In the genomic region with DNA sequence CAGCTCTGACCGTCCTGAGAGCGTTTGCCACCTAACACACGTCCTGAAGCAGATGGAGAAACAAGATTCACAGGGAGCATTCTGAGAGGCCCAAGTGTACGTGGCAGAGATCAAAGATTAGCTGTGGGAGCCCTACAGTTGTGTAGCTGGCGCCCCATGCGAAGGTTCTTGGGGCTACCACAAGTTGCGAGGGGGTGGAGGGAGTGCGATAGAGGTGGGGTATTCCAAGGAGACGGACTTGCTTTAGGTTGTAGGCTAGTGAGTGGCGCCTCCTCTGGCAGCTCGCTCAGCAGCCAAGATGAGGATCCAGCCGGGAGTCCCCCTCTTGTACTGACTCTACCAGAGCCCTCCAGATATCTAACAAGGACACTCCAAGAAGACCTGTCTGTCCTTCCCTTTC, we compare ENCODE assay signal across 8 mouse cellular contexts. TPM values are rescaled to one million over a fixed set of nuclear protein-coding genes. Genes with fewer than 3 reads are reported as not detected.
DNase-seq lines count a peak whose midpoint lies in the region; ATAC-seq and TF ChIP-seq lines count a peak whose summit lies in the region.

No protein-coding gene starts in this region.

- peaks cover 4% of the 10 kb centered on the region; the same call in 1 of the 2 replicates for H3K4me1 ChIP-seq in heart, adult 2 months (ENCODE audit: control insufficient read depth, insufficient read depth, low read length)
- peaks cover 63% of the 10 kb centered on the region for H3K4me1 ChIP-seq in E14TG2a.4 (replicated peaks; ENCODE audit: low read depth, low read length)
- H3K4me1 ChIP-seq in forebrain, postnatal 0 days (ENCODE audit: insufficient read depth) = peaks cover 9% of the 10 kb centered on the region

- ATAC-seq in forebrain, postnatal 0 days = no peak

- H3K27me3 ChIP-seq in heart, adult 2 months (ENCODE audit: control insufficient read depth, insufficient read depth, low read length) = peaks cover 13% of the 10 kb centered on the region
- peaks cover 68% of the 10 kb centered on the region for H3K27me3 ChIP-seq in E14TG2a.4 (ENCODE audit: insufficient read depth, low read length)
- peaks cover 51% of the 10 kb centered on the region for H3K27me3 ChIP-seq in forebrain, postnatal 0 days (ENCODE audit: insufficient read depth, low read length)

- TF ChIP-seq CTCF in heart, adult 2 months (IDR thresholded peaks at IDR 0.05) = peak; percentile 32
- TF ChIP-seq CTCF in E14TG2a.4 (conservative IDR thresholded peaks at IDR 0.05; ENCODE audit: low read length) = no peak; the same call in 1 of the 2 replicates
- TF ChIP-seq CTCF in forebrain, postnatal 0 days (IDR thresholded peaks at IDR 0.05; ENCODE audit: low read depth) = peak; percentile 48; the same call in 1 of the 2 replicates

- WGBS in heart, adult 2 months = 17% methylated on average over 12 of the region's 12 CpGs
- WGBS in forebrain, postnatal 0 days = 5% methylated on average over 12 of the region's 12 CpGs

- intact Hi-C loops in heart, adult 2 months (cut with DNase I) = loop anchor here (5.0 kb wide), 1 partner anchor 41 kb away; the partner anchor contains the start of gene Flywch2
- intact Hi-C loops in heart, postnatal 25 days (cut with DNase I) = loop anchor here (5.0 kb wide), 2 partner anchors 41 to 96 kb away; partner anchors contain the start of genes Flywch2, Prss32 and Prss41

- H3K9me3 ChIP-seq in E14TG2a.4 (ENCODE audit: low read length) = no peaks in the 10 kb centered on the region
- H3K9me3 ChIP-seq in forebrain, postnatal 0 days (ENCODE audit: low read length) = no peaks in the 10 kb centered on the region

- H3K9ac ChIP-seq in heart, adult 2 months (ENCODE audit: low read depth, low read length) = no peak overlapping the region
- 0 out of 2 replicates have a peak overlapping the region, but pooled peaks have one; percentile 52 for H3K9ac ChIP-seq in forebrain, postnatal 0 days

- no peak overlapping the region for H3K4me3 ChIP-seq in heart, adult 2 months
- H3K4me3 ChIP-seq in E14TG2a.4 (replicated peaks; ENCODE audit: low read length) = peak overlapping the region; percentile 58
- peak overlapping the region; percentile 44 for H3K4me3 ChIP-seq in forebrain, postnatal 0 days (ENCODE audit: low read depth, low read length)

- H3K79me2 ChIP-seq in heart, adult 2 months (replicated peaks; ENCODE audit: control insufficient read depth, insufficient read depth, low read length) = no peaks in the 10 kb centered on the region

- no peaks in the 10 kb centered on the region for H3K36me3 ChIP-seq in heart, adult 2 months (ENCODE audit: control insufficient read depth, insufficient read depth, low read length)
- no peaks in the 10 kb centered on the region for H3K36me3 ChIP-seq in E14TG2a.4 (ENCODE audit: insufficient read depth, low read length)
- H3K36me3 ChIP-seq in forebrain, postnatal 0 days (ENCODE audit: insufficient read depth) = 0 out of 2 replicates have a peak, but pooled peaks cover 2% of the 10 kb centered on the region

- H3K27ac ChIP-seq in heart, adult 2 months = no peak overlapping the region
- no peak overlapping the region for H3K27ac ChIP-seq in forebrain, postnatal 0 days (ENCODE audit: low read depth, low read length)

- H3K4me2 ChIP-seq in forebrain, postnatal 0 days (ENCODE audit: low read depth) = peak overlapping the region; percentile 89

- no peak for DNase-seq in heart, adult 2 months
- no peak for DNase-seq in heart, postnatal 25 days (ENCODE audit: low spot score)
- DNase-seq in forebrain, postnatal 0 days = peak; percentile 20
- DNase-seq in lung, postnatal 36 days = peak; percentile 24
- no peak for DNase-seq in right cerebral cortex, postnatal 10 days (ENCODE audit: low spot score in 2 of 2)
- DNase-seq in ovary, postnatal 10 days (ENCODE audit: low spot score) = no peak
- no peak for DNase-seq in ovary, postnatal 14 days (ENCODE audit: low spot score)

- TF ChIP-seq POLR2A in heart, adult 2 months (IDR thresholded peaks at IDR 0.05; ENCODE audit: insufficient read depth, low read depth, low read length) = no peak

- TF ChIP-seq EP300 in heart, adult 2 months (IDR thresholded peaks at IDR 0.05; ENCODE audit: insufficient read depth, low read depth, low read length) = no peak

RNA-seq across cellular contexts. Expression of gene Kremen2, which starts 0.7 kb away (rescaled TPM):
- total RNA-seq in heart, adult 2 months (2021) = not detected
- 0.06 and 0.27 TPM in 2 replicates for polyA plus RNA-seq in heart, adult 2 months (2012; rRNA removed)
- total RNA-seq in heart, postnatal 25 days (2021) = not detected
- 0.38 and 0.90 TPM in 2 replicates for total RNA-seq in forebrain, postnatal 0 days (2014; rRNA removed)
- 0.23 and 0.82 TPM in 2 replicates for polyA plus RNA-seq in forebrain, postnatal 0 days (2015; fragmentation: Nextera tagmentation; extraction: Ambion mirVana)

RNA-seq across cellular contexts. Expression of gene Paqr4, which starts 5.6 kb away (rescaled TPM):
- total RNA-seq in heart, adult 2 months (2021) = 10 to 100 TPM; 25.5 to 27.2 TPM
- polyA plus RNA-seq in heart, adult 2 months (2012; rRNA removed) = 30.7 and 33.2 TPM in 2 replicates
- 10 to 100 TPM; 26.1 to 29.5 TPM for total RNA-seq in heart, postnatal 25 days (2021)
- 51.9 and 54.9 TPM in 2 replicates for total RNA-seq in forebrain, postnatal 0 days (2014; rRNA removed)
- polyA plus RNA-seq in forebrain, postnatal 0 days (2015; fragmentation: Nextera tagmentation; extraction: Ambion mirVana) = 48.8 and 56.9 TPM in 2 replicates

RNA-seq across cellular contexts. Expression of gene Pkmyt1, which starts 20.2 kb away (rescaled TPM):
- total RNA-seq in heart, adult 2 months (2021) = 1 to 10 TPM; 1.2 to 1.6 TPM
- polyA plus RNA-seq in heart, adult 2 months (2012; rRNA removed) = 3.9 and 5.6 TPM in 2 replicates
- 1 to 10 TPM; 1.4 to 1.5 TPM for total RNA-seq in heart, postnatal 25 days (2021)
- total RNA-seq in forebrain, postnatal 0 days (2014; rRNA removed) = 9.1 and 16.3 TPM in 2 replicates
- 14.1 and 14.5 TPM in 2 replicates for polyA plus RNA-seq in forebrain, postnatal 0 days (2015; fragmentation: Nextera tagmentation; extraction: Ambion mirVana)

RNA-seq across cellular contexts. Expression of gene 1520401A03Rik, which starts 23.7 kb away (rescaled TPM):
- total RNA-seq in heart, adult 2 months (2021) = not detected
- not detected in 2 replicates for polyA plus RNA-seq in heart, adult 2 months (2012; rRNA removed)
- not detected for total RNA-seq in heart, postnatal 25 days (2021)
- not detected in 2 replicates for total RNA-seq in forebrain, postnatal 0 days (2014; rRNA removed)
- polyA plus RNA-seq in forebrain, postnatal 0 days (2015; fragmentation: Nextera tagmentation; extraction: Ambion mirVana) = not detected in 2 replicates

RNA-seq across cellular contexts. Expression of gene Flywch1, which starts 25.1 kb away (rescaled TPM):
- 10 to 100 TPM; 39.4 to 40.1 TPM for total RNA-seq in heart, adult 2 months (2021)
- polyA plus RNA-seq in heart, adult 2 months (2012; rRNA removed) = 25.9 and 33.4 TPM in 2 replicates
- total RNA-seq in heart, postnatal 25 days (2021) = 10 to 100 TPM; 29.7 to 33.2 TPM
- total RNA-seq in forebrain, postnatal 0 days (2014; rRNA removed) = 167 and 189 TPM in 2 replicates
- 117 and 135 TPM in 2 replicates for polyA plus RNA-seq in forebrain, postnatal 0 days (2015; fragmentation: Nextera tagmentation; extraction: Ambion mirVana)

Comparison
In these comparisons a context has a peak if more than half of its experiments do, and no peak if none do; other contexts are left out.
1. DNase-seq: peak in forebrain, postnatal 0 days (single experiment) and lung, postnatal 36 days (single experiment); none in heart, adult 2 months (0 of 2), heart, postnatal 25 days (single experiment), right cerebral cortex, postnatal 10 days (0 of 2), ovary, postnatal 10 days (single experiment) and ovary, postnatal 14 days (single experiment).